Mouse (Mus musculus): Measurements from ENCODE around the gene Bmx. TPM values are rescaled to one million over a fixed set of nuclear protein-coding genes. Genes with fewer than 3 reads are reported as not detected.

The Bmx gene
- polyA plus RNA-seq, 1 experiment from 2014 or later = 0.20 TPM

DNA sequence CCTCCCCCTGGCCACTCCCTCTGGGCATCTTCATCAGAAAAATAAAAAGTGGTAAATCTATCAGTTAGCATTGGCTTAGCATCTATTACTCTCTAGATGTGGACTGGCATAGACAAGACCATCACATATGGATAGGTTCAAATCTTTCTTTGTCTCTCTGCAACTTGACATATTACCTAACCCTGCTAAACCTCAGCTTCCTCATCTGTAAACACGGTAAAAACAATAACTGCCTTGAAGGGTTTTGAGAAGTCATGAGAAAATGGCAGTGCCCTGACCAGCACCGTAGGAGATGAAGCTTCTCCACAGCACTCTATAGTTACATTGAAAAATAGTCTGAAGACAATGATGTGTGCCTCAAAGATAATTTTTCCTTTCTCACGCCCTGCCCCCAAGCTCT lies 1.5 kb downstream of the Bmx start:
- Histone ChIP-seq H3K27me3 (replicated peaks) (no peaks in the 10 kb centered on the region), H3K4me2 (no peak overlapping the region), H3K9me3 (replicated peaks) (no peaks in the 10 kb centered on the region), H3K4me3 (no peak overlapping the region), H3K9ac (no peak overlapping the region), H3K4me1 (no peaks in the 10 kb centered on the region), H3K36me3 (no peaks in the 10 kb centered on the region), H3K27ac (no peak overlapping the region)
- WGBS (ENCODE audit: insufficient replicate concordance) = 55% methylated on average over 3 of the region's 3 CpGs
- ATAC-seq = no peak

DNA sequence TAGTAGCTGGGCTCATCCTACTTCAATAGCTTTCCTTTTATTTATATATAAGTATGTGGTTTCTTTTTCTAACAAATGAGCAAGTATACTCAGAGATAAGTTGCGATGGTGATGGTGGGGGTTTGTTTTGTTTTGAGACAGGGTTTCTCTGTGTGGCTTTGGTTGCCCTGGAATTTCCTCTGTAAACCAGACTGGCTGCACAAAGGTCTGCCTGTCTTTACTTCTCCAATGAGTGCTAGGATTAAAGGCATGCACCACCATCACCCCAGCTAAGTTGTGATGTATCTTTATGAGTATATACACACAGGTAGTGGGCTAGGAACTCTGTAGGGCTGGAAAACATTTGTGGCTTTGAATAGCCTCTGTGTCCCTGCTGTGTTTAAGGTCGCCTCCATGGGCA lies 11.3 kb downstream of the Bmx start:
- Histone ChIP-seq H3K9me3 (replicated peaks) (no peaks in the 10 kb centered on the region), H3K4me3 (no peak overlapping the region), H3K9ac (no peak overlapping the region), H3K4me2 (no peak overlapping the region), H3K27me3 (replicated peaks) (no peaks in the 10 kb centered on the region; the same call in 1 of the 2 replicates), H3K27ac (no peak overlapping the region), H3K4me1 (no peaks in the 10 kb centered on the region), H3K36me3 (no peaks in the 10 kb centered on the region)
- no peak for ATAC-seq
- WGBS (ENCODE audit: insufficient replicate concordance) = 48% methylated on average over 2 of the region's 2 CpGs

DNA sequence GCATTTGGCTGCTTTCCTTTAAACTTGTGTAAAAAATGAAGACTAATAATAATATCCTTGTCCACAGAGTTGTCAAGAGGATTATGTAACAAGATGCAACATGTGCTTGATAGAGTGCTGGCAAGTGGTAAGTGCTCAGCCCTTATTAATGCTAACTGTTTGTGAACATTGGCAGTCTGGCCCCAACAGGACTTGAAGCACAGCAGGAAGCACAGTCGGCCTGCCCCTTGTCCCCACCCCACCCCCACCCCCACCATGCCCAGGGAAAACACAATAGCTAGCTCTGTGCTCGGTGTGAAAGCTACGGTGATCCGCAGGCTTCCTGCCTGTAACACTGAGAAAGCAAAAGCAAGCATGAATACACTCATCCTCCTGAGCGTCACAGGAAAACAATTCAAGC lies 12.3 kb downstream of the Bmx start:
- Histone ChIP-seq H3K27me3 (replicated peaks) (no peaks in the 10 kb centered on the region; the same call in 1 of the 2 replicates), H3K9ac (no peak overlapping the region), H3K9me3 (replicated peaks) (no peaks in the 10 kb centered on the region), H3K4me2 (no peak overlapping the region), H3K4me3 (no peak overlapping the region), H3K36me3 (no peaks in the 10 kb centered on the region), H3K27ac (no peak overlapping the region), H3K4me1 (no peaks in the 10 kb centered on the region)
- WGBS (ENCODE audit: insufficient replicate concordance) = 8% methylated on average over 5 of the region's 5 CpGs
- no peak for ATAC-seq

DNA sequence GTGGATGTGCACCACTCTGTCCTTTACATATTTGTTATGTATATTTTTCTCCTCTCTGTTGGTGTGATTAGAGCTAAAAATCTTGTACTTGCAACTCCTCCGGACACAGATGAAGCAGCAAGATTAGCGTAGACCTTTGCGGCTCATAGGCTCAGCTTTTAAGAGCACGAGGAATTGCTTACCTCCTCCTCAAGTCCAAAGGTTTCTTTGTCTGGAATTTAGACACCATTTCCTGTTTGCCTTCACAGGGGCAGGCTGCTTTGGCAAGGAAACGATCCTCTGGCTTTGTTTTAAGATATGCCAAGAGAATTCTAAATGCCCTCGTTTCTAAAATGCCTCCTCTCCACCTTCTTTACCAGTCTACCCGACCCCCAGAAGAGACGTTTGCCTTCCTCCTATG lies 24.6 kb downstream of the Bmx start:
- 54% methylated on average over 8 of the region's 8 CpGs for WGBS (ENCODE audit: insufficient replicate concordance)
- Histone ChIP-seq H3K9ac (no peak overlapping the region), H3K27me3 (replicated peaks) (no peaks in the 10 kb centered on the region), H3K4me1 (no peaks in the 10 kb centered on the region), H3K4me2 (no peak overlapping the region), H3K36me3 (no peaks in the 10 kb centered on the region), H3K27ac (no peak overlapping the region), H3K4me3 (no peak overlapping the region), H3K9me3 (replicated peaks) (no peaks in the 10 kb centered on the region)
- ATAC-seq = no peak

DNA sequence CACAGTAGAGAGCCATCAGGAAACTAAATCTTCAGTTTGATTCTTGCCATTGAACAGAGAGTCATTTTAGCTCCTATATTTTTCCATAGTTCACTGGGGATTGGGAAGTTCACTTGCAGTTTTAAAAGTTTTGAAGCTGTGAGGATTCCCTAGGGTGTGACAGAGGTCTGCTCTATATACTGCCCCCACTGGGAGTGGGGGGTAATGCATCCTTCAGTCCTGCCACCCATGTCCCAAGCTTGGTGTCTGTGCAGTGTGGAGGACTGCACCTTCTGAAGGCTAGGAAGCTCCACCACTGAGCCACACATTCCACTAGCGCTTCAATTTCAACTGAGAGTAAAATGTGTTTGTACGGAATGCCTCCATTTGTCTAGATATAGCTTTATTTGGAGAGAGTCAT lies 36.0 kb downstream of the Bmx start:
- ATAC-seq = no peak
- no peak overlapping the region for H3K4me3 ChIP-seq
- H3K4me1 ChIP-seq = no peaks in the 10 kb centered on the region
- H3K27me3 ChIP-seq (replicated peaks) = no peaks in the 10 kb centered on the region
- H3K36me3 ChIP-seq = no peaks in the 10 kb centered on the region
- H3K9ac ChIP-seq = no peak overlapping the region
- no peaks in the 10 kb centered on the region for H3K9me3 ChIP-seq (replicated peaks)
- WGBS (ENCODE audit: insufficient replicate concordance) = 39% methylated on average over 2 of the region's 2 CpGs
- no peak overlapping the region for H3K4me2 ChIP-seq
- H3K27ac ChIP-seq = no peak overlapping the region

DNA sequence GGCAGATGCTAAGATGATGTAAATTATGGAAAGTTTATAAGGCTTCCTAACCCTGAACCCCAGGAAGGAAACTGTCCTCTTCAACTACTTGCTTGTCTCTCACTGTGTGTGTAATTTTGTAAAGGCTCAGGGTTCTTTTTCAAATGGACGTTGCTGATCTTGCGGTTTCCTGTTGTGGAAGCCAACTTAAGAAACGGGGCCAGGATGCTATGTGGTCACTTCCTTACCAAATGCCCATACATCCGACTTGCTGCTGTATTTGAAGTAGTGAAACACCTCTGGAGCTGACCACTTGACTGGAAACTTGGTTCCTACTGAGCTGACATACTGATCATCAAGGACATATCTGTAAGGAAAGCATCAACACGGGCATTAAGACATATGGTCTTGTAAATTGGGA lies 57.4 kb downstream of the Bmx start:
- no peak for ATAC-seq
- H3K36me3 ChIP-seq = no peaks in the 10 kb centered on the region
- peaks cover 6% of the 10 kb centered on the region for H3K4me1 ChIP-seq
- no peaks in the 10 kb centered on the region for H3K27me3 ChIP-seq (replicated peaks)
- 23% methylated on average over 5 of the region's 5 CpGs for whole genome bisulfite sequencing (ENCODE audit: insufficient replicate concordance)
- no peaks in the 10 kb centered on the region for H3K9me3 ChIP-seq (replicated peaks)
- H3K9ac ChIP-seq = no peak overlapping the region
- no peak overlapping the region for H3K4me3 ChIP-seq
- no peak overlapping the region for H3K27ac ChIP-seq
- no peak overlapping the region for H3K4me2 ChIP-seq

DNA sequence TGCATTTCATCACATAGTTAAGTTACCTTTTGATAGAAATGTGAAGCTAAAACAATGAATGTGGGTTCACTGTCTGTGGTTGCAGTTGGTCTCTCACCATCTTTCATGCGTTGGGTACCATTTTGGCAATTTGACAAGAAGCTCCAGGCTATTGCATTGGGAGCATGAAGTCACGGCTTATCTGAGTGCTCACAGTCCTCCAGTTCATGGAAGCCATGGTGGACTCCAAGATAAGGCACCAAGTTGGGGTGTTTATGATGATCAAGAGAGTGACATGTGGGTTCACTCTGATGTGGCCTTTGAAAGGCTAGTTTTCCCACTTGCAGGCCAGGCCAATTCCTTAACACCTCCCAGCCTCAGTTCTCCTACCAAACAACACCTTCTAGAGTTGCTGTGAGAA lies 60.3 kb downstream of the Bmx start:
- WGBS (ENCODE audit: insufficient replicate concordance) = 55% methylated on average over 2 of the region's 2 CpGs
- H3K36me3 ChIP-seq = no peaks in the 10 kb centered on the region
- H3K4me1 ChIP-seq = peaks cover 6% of the 10 kb centered on the region
- H3K9me3 ChIP-seq (replicated peaks) = no peaks in the 10 kb centered on the region
- peak; percentile 94 for ATAC-seq
- H3K27me3 ChIP-seq (replicated peaks) = no peaks in the 10 kb centered on the region; the same call in 1 of the 2 replicates
- H3K27ac ChIP-seq = no peak overlapping the region
- no peak overlapping the region for H3K4me3 ChIP-seq
- H3K9ac ChIP-seq = no peak overlapping the region
- H3K4me2 ChIP-seq = no peak overlapping the region

DNA sequence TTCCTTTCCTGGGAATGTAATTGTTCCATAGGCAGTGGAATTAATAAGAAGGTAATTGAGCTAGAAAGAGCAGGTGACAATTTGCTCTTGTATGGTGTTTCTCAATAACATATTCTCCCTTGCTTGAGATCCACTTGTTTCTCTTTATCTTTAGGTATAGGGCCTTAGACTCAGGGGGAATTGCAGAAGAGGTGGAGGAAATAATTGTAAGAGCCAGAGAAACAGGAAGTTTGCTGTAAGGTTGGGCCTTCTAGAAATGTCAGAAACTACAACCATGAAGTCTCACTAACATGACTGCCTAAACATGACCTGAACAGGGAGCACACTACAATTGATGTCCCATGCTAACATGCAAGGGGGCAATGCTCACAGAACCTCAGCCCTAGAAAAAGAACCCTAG lies 68.1 kb downstream of the Bmx start:
- ATAC-seq = no peak
- H3K9ac ChIP-seq = no peak overlapping the region
- H3K4me2 ChIP-seq = no peak overlapping the region
- H3K9me3 ChIP-seq (replicated peaks) = no peaks in the 10 kb centered on the region
- no peaks in the 10 kb centered on the region; the same call in none of the 2 replicates for H3K27me3 ChIP-seq (replicated peaks)
- H3K4me1 ChIP-seq = no peaks in the 10 kb centered on the region
- H3K27ac ChIP-seq = no peak overlapping the region
- H3K36me3 ChIP-seq = no peaks in the 10 kb centered on the region
- H3K4me3 ChIP-seq = no peak overlapping the region

DNA sequence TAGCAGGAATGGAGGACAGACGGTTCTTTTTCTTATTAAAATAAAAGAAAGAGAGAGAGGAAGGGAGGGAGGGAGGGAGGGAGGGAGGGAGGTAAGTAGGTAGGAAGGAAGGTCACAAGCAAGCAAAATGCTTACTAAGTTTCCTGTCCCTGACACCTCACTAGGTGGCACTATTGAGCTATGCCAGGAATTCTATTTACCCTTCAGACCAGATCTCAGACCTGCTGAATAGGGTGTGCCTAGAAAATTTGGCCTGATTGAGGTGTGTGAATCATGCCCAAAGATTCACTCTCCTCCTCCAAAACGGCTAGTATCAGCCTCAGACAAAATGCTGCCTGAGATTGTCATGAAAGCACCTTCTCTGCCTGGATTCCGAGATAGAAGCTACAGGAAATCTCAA lies 74.1 kb downstream of the Bmx start:
- Histone ChIP-seq H3K27ac (no peak overlapping the region), H3K9me3 (replicated peaks) (no peaks in the 10 kb centered on the region), H3K9ac (no peak overlapping the region), H3K4me3 (no peak overlapping the region), H3K4me2 (no peak overlapping the region), H3K27me3 (replicated peaks) (peaks cover 5% of the 10 kb centered on the region), H3K4me1 (no peaks in the 10 kb centered on the region), H3K36me3 (no peaks in the 10 kb centered on the region)
- ATAC-seq = no peak
- 28% methylated on average over 3 of the region's 3 CpGs for WGBS (ENCODE audit: insufficient replicate concordance)

DNA sequence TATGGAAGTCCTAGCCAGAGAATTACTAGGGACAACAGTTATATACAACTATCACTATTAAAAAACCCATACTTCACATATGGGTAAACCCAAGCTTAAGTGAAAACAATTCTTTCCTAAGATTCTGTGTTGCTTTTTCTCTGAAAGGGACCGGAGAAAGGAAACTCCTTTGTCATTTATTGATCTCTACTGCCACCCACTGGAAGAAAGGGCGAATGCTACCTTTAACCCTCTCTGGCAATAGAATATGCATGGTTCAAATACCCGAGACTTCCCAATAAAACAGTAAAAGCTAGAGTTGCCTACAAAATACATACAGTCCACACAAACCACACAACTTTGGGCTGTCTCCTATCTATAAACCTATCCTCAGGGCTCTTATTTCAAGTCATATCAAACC lies 78.2 kb downstream of the Bmx start:
- H3K27me3 ChIP-seq (replicated peaks) = peaks cover 15% of the 10 kb centered on the region; the same call in 1 of the 2 replicates
- H3K4me3 ChIP-seq = no peak overlapping the region
- no peak overlapping the region for H3K4me2 ChIP-seq
- no peak overlapping the region for H3K9ac ChIP-seq
- H3K27ac ChIP-seq = no peak overlapping the region
- no peaks in the 10 kb centered on the region for H3K4me1 ChIP-seq
- ATAC-seq = no peak
- no peaks in the 10 kb centered on the region for H3K9me3 ChIP-seq (replicated peaks)
- no peaks in the 10 kb centered on the region for H3K36me3 ChIP-seq
- WGBS (ENCODE audit: insufficient replicate concordance) = 11% methylated on average over 3 of the region's 3 CpGs

DNA sequence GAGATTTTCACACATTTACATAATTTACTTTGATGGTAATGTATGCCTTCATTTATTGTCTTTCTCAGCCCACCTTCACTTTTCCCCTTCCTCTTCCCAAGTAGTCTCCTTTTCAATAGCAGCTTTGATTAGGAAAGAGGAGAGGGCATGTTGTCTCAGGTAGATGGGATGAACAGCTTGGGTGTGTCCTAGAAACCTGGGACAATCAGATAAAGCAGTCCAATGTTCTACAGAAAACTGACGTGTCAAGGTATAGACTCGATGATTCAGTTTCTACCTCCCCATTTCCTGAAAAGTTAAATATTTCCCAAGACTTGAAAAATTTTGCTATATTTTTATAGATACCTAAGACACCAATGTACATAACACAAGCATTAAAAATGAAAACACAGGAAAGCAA lies 79.1 kb downstream of the Bmx start:
- 52% methylated on average over 2 of the region's 2 CpGs for WGBS (ENCODE audit: insufficient replicate concordance)
- no peak overlapping the region for H3K4me3 ChIP-seq
- ATAC-seq = no peak
- peaks cover 15% of the 10 kb centered on the region; the same call in 1 of the 2 replicates for H3K27me3 ChIP-seq (replicated peaks)
- H3K4me1 ChIP-seq = no peaks in the 10 kb centered on the region
- no peak overlapping the region for H3K27ac ChIP-seq
- no peaks in the 10 kb centered on the region for H3K9me3 ChIP-seq (replicated peaks)
- no peak overlapping the region for H3K9ac ChIP-seq
- H3K36me3 ChIP-seq = no peaks in the 10 kb centered on the region
- H3K4me2 ChIP-seq = no peak overlapping the region

DNA sequence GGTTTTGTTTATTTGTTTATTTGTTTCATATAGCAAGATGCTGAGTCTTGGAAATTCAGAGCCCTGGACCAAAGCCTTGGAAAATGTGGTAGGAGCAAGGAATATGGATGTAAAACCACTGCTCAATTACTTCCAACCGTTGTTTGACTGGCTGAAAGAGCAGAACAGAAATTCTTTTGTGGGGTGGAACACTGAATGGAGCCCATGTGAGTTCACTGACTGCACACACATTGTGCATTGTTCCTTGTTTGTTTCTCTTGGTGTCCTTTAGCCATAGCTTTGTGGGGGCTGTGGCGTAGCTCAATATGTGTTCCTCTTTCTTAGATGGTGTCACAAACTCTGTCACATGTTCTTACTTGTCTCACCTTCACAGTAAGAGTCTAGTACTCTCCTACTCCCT lies 82.2 kb downstream of the Bmx start:
- no peak for ATAC-seq
- no peak overlapping the region for H3K9ac ChIP-seq
- peaks cover 10% of the 10 kb centered on the region; the same call in 1 of the 2 replicates for H3K27me3 ChIP-seq (replicated peaks)
- no peaks in the 10 kb centered on the region for H3K9me3 ChIP-seq (replicated peaks)
- H3K27ac ChIP-seq = no peak overlapping the region
- no peak overlapping the region for H3K4me3 ChIP-seq
- no peaks in the 10 kb centered on the region for H3K4me1 ChIP-seq
- H3K4me2 ChIP-seq = no peak overlapping the region
- WGBS (ENCODE audit: insufficient replicate concordance) = 60% methylated on average over 2 of the region's 2 CpGs
- no peaks in the 10 kb centered on the region for H3K36me3 ChIP-seq

DNA sequence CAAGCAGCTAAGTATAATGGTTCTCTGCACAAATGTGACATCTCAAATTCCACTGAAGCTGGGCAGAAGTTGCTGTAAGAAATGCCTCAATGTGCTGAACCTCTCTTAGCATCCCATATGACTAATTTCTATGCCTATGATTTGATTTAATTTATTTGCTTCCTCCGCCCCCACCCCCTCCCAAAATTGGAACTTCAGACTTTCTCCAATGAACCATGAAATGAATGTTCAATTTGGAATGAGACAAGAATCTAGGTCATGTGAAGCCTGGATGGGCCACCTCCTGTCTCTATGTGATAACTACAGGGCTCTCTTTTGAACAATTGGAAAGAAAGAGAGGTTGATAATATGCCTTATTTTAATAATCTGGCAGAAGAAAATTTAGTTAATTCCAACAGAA lies 82.7 kb downstream of the Bmx start:
- H3K36me3 ChIP-seq = no peaks in the 10 kb centered on the region
- H3K4me1 ChIP-seq = no peaks in the 10 kb centered on the region
- WGBS (ENCODE audit: insufficient replicate concordance) = 81% methylated on average over 1 of the region's 1 CpGs
- H3K27me3 ChIP-seq (replicated peaks) = peaks cover 10% of the 10 kb centered on the region; the same call in 1 of the 2 replicates
- no peak overlapping the region for H3K4me3 ChIP-seq
- H3K4me2 ChIP-seq = no peak overlapping the region
- no peak for ATAC-seq
- no peak overlapping the region for H3K27ac ChIP-seq
- H3K9me3 ChIP-seq (replicated peaks) = no peaks in the 10 kb centered on the region
- H3K9ac ChIP-seq = no peak overlapping the region
